Mouse (Mus musculus) kidney, adult 18-20 months (tissue): ENCODE results near the gene Shisa5.

Source experiments
- DNase-seq: peaks from one replicate; pipeline ENCODE4 v3.0.0; 2021

Gene Shisa5

DNA sequence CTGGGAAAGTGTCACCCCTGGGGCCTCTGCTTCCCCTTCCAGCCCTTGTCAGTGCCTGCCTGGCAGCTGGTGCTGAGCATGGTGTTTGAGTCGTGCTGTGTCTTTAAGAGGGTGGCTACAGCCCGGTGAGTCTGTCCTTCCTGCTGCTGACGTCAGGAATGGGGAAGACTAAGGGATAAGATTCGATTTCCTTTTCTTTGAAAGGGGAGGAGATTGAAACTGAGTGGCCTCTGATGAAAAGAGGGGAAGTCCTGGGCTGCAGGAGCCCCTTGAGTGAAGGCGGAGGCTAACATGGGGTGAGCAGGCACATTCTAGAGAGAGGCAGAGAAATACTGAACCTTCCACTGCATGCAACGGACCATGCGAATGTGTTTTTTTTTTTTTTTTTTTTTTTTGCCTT lies 16.3 kb downstream of the Shisa5 start:
- peak; percentile 62 for DNase-seq

DNA sequence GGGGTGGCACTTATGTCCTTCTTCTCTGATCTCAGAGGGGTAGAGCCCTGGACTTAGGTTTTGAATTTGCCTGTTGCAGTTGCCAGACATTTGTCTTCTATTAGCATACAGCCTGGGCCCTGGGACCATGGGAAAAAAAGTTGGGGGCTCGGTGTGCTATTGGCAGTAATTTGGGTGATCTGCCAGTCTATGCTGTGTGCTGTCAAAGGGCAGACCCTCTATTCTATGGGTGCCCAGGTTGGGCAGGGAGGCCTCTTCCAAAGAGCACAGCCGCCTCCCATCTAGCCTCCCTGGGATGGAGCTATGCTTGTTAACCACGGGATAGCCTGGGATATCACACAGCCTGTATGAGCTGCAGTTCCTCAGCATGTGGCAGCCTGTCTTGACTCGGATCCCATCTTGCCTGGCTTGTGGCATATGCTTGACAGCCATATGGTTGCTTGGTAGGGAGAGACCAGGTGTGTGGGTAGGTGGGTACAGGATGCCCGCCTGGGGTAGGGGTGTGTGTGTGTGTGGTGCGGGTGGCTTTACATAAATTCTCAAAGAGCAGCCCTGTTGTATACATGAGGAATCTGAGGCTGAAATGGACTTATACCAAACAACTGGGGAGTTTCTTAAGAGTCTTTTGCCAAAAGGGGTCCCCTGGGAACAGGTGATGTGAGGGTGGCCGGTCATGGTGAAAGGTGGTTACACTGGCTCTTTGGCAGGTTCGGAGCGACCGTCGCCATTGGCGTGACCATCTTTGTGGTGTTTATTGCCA lies 17.1 kb downstream of the Shisa5 start:
- DNase-seq = no peak

DNA sequence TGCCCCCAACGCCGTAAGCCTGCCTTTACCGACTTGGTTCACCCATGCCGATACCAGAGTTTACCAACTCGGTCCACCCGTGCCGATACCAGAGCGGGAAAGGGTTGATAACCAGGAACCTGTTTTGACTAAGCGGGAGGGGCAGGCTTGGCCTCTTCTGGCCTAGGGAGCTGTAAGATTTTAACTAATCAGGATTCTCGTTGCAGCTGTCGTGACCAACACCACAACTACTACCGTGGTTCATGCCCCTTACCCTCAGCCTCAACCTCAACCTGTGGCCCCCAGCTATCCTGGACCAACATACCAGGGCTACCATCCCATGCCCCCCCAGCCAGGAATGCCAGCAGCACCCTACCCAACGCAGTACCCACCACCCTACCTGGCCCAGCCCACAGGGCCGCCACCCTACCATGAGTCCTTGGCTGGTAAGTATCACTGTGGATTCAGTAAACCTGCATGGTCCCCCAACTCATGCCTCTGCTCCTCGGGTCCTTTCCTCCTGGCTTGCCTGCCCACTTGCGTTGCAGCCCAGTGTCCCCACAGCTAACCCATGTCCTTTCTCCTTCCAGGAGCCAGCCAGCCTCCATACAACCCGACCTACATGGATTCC lies 17.8 kb downstream of the Shisa5 start:
- DNase-seq = no peak

DNA sequence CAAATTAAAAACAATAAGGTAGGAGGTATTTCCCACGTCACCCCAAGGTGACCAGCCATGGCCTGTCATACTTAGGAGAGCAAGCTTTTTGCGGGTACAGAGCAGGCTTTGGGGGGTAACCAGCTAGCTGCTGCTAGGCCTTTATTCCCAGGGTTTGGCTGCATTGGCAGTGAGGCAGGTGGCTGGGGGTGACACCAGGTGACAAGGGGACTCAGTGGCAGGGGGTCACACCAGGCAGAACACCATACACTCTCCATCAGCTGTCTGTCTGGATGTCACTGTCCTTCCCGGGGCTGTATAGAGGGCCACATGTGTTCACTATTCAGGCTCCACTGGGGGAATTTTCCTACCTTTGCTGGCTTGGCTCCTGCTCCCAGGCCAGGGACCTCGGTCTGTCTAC lies 18.6 kb downstream of the Shisa5 start:
- no peak for DNase-seq

DNA sequence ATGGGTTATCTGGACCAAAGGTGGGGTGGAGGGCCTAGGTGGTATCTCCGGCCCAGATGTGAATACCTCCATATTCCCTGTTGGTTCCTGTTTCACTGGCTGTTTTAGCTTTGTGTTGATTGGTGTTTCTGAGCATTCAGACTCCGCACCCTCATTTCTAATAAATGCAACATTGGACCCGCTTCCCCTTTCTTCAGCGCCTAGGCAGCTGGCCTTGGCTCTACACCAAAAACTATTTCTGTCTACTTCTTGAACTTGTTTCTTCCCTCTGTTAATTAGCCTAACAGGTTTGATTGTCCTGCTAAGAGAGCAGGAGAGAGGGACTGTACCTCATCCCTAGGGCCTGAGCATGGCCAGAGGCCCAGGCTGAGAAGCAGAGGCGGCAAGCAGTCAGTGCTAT lies 19.2 kb downstream of the Shisa5 start:
- DNase-seq = no peak

DNA sequence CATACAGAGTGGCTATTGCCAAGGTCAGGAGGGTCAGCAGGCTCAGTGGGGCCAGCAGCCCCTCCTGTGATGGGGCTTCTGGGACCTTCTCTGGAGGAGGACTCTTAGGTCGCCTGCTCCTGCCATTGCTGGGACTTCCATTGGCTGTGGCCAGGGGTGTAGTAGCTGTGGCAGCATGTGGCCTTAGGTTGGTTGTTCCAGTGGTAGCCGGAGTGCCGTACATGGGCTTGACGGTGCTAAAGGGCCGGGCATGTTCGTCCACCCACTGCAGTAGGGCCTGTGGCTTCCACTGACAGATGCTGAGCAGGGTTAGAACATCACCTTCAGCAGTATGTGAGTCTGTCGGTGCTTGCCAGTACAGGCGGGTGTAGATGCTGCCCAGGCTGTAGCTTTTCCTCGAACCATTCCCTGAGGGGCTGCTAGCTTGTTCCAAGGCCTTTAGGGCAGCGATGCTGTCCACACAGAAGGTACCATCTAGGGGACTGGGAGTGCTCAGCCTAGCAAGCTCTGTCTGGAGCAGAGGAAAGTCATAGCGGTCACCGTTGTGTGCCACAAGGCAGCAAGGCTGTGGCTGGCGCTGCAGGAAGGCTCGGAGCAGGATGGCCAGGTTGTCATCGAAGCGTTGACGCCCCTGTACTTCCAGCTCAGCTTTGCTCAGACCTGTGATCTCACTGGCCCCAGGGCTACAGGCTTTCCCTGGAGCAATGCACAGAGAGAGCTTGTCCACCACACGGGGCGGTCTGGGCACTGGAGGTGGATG lies 19.8 kb downstream of the Shisa5 start:
- no peak for DNase-seq

DNA sequence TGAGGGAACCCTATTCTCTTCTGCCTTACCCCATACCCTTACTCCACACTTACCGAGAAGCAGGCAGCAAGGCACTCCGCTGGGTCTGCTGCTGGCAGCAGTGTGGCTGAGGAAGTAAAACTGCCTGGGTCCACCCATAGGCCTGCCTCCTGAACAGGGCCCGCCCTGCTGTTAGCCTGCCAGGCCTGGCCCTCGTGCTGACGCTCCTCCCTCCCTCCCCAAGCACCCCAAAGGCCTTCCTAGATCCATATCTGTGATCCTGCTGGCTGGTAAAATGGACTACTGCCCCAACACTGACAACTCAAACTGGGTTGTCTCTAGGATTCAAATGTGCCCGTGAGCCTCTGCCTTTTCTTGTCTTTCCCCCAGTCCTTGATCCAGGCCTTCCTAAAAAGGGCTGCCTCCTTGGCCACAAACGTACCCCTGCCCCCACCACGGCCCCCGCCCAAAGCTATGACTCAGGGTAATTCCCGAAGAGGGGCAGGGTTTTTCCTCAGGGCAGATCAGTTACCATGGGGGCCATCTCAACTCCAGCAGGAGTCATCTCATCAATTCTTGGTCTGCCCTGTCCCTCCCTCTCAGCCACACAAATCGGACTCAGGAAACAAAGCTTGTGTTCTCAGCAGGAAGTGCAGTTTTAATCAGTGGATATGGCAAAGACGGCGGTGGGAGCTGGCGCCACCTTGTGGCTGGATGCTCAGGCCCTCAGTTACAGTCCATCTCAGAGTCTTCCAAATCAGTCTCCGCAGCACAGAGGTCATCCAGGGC lies 21.0 kb downstream of the Shisa5 start, which contains the start of gene Trex1:
Gene Trex1, minus strand, starts transcription at position 599 of the 768 bp plus-strand sequence.
- peak; percentile 93 for DNase-seq

DNA sequence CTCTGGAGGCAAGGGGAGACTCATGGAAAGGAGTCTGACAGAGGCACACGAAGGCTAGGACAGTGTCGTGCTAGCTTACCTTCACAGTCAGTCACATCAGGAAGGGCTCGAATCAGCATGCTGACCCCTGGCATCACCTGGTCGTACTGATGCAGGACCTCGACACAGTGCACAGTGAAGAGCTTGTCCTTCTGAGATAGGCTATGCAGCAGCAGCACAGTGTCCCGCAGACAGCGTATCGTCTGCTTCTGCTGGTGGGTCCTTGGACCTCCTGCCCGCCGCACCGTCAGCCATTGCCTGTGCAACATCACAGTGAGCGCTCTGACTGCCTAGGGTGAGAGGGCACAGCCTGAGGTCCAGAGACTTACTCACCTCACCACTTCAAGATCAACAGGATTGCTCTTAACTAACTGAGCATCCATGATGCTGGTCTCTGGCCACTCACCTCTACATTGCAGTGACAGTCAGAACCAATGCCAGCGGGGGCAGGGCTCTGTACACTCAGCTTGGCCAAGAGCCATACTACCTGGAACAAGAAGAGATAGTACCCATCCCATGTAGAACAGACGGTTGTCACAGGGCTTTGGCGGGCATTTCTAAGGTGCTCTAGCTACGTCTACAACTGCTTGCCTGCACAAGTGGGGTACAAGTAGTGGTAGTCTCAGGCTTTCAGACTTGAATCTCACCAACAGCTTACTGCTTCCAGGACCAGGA lies 22.0 kb downstream of the Shisa5 start:
- DNase-seq = no peak

DNA sequence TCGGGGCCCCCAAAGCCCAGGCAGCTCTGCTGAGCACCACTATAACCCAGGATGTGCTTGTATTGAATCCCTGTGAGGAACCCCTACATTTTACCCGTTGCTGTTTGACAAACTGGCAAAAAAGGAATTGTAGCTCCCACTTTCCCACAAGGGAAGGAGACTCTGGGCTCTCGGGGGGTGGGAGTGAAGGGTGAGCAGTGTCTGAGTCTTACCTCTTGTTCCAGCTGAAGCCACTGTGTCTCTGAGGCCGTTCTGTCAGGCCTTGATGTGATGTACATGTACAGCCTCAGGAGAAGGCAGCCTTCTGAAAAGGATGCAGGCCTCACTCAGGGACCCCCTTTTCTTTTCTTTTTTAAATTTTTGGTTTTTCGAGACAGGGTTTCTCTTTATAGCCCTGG lies 22.5 kb downstream of the Shisa5 start:
- DNase-seq = no peak

DNA sequence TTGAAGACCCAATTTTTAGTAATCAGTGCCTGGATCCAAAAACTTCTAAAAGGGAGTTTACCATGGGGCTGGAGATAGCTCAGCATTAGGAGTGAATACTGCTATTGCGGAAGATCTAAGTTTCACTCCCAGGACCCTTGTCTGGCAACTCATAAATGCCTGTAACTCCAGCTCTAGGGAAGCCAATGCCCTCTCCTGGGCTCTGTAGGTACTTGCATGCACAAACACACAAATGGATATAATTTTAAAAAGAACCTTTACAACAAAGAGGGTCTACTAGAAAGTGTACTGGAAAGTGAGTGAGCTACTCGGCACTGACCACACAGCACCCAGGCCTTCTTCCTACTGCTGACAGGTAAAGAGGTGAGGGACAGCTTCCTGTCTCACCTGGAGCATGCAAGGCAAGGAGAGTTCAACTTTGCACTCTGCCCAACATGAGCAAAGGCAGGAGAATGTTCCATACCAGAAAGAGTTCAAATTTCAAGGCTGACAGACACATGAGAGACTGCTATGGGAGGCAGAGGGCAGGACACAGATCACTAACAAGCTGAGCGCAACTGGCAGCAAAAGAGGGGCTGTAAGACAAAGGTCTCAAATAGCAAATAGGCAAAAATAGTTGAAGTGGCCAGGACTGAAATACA lies 29.9 kb downstream of the Shisa5 start:
- DNase-seq = no peak

DNA sequence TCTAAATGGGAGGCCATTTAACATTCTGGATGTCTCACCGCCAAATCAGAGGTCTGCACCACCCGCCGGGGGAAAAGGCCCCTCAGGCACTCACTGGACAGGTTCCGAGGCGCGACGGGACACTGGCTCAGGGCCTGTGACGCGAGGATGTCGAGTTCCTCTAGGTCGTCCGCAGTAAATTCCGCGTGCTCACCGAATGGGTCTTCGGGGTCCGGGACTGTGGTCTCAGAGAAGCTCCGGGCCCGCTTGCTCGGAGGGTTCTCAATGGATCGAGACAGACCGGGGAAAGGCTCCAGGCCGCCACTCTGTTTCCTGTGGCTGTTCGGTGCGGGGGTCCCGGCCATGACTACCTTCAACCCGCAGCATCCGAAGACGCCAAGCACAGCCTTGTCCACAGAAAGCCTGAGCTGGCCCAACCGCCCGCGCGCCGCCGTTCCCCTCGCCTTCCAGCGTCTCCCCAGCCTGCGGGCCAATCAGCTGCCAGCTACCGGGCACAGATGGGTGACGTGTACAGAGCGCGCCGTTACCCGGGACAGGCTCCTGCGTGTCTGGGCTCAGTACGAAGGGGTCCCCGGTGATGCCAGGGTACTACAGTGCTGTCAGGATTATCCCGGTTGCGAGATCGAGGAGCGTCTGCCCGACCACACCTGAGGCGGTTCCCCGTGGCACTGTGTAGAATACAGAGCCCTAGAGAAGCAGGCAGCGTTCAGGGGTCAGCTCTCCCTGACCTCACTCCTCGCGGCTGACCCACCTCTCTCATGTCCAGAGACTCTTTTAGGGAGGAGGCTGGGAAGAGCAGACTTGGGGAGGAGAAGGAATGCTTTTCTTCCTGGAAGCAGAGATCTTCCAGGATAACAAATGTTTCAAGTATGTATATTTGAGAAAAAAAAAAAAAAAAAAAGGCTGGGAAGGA lies 35.6 kb downstream of the Shisa5 start, which contains the start of gene Atrip:
Gene Atrip, minus strand, starts transcription at position 464 of the 913 bp plus-strand sequence.
- DNase-seq = peak; percentile 91

DNA sequence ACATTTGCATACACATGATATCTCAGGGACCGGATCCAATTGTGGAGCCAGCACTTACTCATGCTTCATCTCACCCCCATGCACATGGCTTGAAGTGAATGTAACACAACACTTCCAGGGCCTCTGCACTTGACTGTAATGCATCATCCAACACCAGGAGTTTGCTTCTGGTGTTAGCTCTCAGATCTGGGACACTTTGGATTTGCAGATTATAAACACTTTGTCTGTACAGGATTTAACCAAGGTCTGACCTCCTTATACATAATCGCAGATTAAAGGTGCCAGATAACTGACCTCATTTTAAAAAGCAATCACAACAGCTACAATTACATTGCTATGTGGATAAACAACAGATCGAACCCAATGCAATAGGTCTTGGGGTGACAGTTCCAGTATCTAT lies 42.2 kb downstream of the Shisa5 start:
- DNase-seq = no peak

DNA sequence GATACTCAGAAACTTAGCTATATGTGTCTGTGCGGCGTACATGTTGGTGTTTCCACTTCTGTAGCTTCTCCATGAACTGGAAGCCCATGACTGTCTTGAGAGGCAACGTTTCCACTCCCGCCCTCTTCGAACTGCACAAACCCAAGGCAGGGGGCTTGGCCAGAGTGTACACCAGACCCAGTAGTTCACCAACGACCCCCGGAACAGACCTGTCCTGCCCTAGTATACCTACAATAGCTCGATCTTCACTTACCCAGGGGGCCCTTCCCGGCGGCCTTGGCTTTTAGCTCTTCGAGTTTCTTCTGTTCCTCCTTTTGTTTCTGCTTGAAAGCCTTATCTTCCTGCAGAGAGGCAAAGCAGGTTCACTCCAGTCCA lies 43.4 kb downstream of the Shisa5 start:
- DNase-seq = no peak

DNA sequence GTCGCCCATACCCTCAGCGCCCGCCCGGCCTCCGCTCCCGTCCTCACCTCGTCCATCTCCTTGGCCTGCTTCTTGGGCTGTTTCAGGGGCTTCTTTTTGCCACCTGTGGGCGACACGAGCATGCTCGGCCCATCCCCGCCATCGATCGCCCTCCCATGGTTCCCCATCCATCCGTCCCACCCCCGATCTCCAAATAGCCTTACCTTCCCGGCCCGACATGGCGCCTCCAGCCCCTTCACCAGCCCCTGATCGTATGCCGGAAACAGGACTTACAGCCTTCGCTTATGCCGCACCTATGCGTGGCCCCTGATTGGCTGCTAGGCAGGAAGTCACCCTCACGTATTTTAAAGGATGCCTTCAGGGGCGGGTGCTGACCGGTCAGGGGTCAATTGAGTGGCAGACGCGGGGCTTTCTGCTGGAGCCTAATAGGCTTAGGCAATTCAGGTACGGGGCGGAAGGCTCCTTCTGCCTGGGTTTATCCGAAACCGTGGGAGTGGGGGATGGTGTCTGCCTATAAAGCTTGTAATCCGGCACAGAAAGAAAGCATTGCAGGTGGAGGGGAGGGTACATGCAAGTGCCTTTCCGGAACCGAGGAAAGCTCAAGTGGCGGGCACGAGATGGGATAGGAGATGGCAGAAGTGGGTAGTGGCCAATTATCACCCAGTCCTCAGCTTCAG lies 43.9 kb downstream of the Shisa5 start, which contains the start of the genes Ccdc51 and Tma7:
Gene Ccdc51, plus strand, starts transcription at position 370 of the 677 bp plus-strand sequence.
Gene Tma7, minus strand, starts transcription at position 464 of the 677 bp plus-strand sequence.
- DNase-seq = peak; percentile 87

DNA sequence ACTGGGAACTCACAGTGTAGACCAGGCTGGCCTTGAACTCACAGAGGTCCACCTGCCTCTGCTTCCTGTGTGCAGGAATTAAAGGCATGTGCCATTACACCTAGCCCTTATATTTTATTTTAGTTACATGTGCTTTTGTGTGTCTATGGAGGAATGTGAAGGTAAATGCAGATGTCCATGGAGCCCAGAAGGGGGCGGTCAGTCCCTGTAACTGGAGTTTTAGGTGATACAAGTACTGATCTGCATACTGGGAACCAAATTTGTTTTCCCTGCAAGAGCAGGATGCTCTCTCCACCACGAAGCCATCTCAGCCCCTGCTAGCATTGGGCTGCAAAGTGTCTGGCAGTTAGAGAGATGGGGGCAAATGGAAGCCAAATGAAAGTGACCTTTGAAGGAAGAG lies 46.6 kb downstream of the Shisa5 start:
- DNase-seq = no peak

DNA sequence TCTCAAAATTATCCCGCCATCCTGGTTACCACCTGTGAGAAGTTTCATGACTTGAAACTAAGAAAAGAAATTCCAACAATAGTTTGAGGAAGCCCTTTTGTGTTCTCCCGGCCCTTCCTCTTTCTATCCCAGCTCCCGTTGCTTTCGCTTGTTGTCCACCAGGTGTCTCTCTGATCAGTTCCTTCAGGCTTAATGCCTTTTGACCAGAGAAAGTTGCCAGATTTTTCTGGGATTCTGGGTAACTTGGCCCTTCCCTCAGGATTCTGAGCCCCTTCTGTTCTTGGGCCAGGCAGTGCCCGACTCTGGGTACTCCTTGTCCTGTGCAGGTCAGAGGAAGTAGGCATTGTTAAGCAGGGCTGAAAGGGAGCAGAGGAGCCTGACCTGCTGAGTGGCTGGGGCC lies 49.6 kb downstream of the Shisa5 start:
- DNase-seq = peak; percentile 38

DNA sequence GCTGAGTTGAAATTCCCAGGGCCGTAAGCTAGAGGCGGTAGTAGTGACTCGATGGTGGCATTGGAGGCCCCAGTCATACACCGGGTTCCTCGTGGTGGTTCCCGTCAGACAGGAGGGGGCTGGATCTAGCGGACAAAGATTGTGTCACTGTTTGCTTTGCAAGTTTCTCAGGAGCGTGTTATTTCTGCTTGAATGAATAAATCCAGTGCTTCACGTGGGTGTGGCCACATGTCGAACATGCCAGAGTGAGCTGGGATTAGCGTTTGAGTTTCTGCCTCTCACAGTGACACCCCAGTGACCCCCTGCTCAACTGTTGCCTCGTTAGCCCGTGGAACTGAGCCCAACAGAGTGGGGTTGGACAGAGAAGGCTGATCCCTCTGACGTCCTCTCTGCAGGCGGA lies 52.1 kb downstream of the Shisa5 start:
- DNase-seq = no peak

DNA sequence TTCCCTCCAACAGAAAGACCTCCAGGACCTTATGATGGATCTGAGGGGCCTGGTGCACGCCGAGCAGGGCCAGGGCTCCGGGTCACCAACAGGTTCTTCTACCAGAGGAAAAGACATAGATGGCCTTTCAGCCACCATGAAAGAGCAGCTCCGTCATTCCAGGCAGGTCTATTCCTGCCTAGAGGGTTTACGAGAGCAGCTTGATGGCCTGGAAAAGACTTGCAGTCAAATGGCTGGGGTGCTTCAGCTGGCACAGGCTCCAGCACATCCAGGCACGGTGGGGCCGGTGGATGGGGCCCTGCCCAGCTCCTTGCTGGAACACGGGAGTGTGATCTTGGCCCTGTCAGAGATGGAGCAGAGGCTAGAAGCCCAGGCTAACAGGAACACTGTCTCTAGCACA lies 53.4 kb downstream of the Shisa5 start:
- no peak for DNase-seq

DNA sequence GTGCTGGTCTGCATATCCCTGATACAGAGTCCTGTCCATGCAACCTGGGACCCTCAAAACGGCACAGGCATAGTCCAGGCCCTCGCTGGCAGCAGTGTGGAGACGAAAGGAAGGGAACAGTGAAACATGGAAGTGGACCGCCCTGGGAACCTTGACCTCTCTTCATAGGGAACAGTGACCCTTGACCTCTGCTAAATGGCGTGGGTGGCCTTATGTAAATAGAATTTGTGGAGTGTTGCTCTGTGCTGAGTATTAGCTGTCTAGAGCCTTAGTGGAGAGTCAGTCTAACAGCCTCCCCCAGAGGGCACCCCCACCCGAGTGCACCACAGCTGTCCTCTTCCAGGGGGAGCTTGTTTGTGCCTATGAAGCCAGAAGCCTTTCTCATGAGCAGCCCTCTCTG lies 54.4 kb downstream of the Shisa5 start:
- peak; percentile 38 for DNase-seq
